Mouse (Mus musculus) CD8-positive naive resting alpha-beta T cell, adult 2 months (primary cell): ENCODE data around the gene Etv6.

ENCODE experiments used
- DNase-seq, 2 experiments: peaks; one replicate each; pipeline ENCODE4 v3.0.0; 2022; ENCODE audit warnings: low read depth in 2 of 2, low spot score in 2 of 2

The Etv6 gene

GRCm38 (mm10) chr6:134109675-134110074, 74.2 kb downstream of the Etv6 start:
- DNase-seq = no peak

DNA sequence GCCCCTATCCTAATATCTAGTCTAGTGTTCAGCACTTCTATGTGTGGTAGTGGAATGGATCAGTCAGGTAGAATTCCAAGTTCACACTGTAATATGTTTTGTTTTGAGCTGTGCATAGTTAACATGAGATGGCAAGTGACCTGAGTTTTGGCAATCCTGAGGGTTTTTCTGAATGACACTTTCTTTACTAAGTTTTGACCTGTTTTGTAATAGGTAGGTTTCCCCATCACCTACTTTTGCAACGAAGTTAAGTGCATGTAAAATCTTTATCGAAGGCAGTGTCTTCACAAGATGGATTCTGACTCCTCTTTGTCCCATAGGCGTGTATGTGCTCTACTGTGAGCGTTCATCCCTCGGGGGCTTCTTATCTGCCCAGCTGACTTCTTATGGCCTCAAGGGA, 74.7 kb downstream of the Etv6 start:
- no peak for DNase-seq

- DNase-seq = no peak
Observed at GRCm38 (mm10) chr6:134111599-134111998, 76.1 kb downstream of the Etv6 start.

DNA sequence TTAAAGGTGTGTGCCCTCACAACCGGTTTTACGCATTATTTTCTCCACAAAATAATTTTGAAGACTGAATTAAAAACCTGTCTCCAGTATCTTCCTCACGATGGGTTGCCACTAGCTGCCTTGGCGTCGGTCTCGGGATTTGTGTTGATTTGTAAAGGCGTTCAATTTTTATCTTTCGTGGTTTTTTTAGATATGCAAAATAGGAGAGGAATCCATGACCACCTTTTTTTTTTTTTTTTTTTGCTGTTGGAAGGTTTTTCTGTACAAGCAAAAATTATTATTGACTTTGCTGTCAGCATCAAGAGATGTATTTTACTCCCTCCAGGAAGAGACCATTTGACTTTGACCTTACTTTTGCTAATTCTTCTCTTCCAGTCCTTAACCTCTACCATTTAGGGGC, 77.3 kb downstream of the Etv6 start:
- DNase-seq = no peak

- DNase-seq = no peak
Observed at GRCm38 (mm10) chr6:134113168-134113567, 77.7 kb downstream of the Etv6 start.

GRCm38 (mm10) chr6:134115219-134115968, 79.9 kb downstream of the Etv6 start:
- DNase-seq = no peak

DNA sequence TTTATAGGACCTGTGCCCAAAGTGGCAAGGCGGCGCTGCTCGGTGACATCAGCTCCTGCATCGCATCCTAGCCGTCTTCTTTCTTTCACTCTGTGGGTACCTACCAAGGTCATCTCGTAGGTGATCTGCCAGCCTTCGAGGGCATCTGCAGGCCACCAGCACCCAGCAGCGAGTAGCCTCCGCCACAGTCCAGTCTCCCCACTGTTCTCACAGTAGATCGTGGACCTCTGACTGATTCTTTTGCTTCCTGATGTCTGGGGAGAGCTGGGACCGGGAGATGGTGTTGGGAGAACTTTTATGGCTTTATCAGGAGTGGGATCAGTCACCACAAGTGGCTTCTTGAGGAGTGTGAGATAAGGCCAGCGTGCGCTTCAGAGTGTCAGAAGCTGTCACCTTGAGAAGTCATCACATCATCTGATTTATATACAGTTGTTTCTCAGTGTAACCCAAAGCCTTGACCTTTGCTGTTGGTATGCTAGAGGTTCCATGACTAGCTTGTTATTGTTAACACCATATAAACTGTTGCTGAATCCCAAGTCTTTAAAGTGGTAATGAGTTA, 82.0 kb downstream of the Etv6 start:
- DNase-seq = no peak

- no peak for DNase-seq
Observed at GRCm38 (mm10) chr6:134118506-134118905, 83.0 kb downstream of the Etv6 start.

DNA sequence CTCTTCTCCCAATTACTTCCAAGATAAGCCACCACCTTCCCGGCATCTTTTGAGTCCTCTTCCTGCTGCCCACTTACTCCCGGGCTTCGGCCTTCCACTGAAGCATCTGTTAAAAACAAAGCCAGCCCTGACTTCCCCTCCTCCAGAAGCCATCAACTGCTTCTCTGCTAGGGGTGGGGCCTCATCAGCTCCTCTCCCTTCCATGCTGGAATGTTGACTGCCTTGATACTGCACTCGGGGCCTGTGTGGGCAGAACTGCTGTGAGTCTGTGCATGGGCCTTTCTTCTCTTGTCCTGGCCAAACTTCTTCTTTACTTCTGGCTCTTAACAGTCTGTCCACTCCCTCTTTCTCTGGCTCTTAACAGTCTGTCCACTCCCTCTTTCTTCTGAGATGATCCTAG, 83.6 kb downstream of the Etv6 start:
- DNase-seq = no peak

GRCm38 (mm10) chr6:134120227-134120626, 84.7 kb downstream of the Etv6 start:
- no peak for DNase-seq

DNA sequence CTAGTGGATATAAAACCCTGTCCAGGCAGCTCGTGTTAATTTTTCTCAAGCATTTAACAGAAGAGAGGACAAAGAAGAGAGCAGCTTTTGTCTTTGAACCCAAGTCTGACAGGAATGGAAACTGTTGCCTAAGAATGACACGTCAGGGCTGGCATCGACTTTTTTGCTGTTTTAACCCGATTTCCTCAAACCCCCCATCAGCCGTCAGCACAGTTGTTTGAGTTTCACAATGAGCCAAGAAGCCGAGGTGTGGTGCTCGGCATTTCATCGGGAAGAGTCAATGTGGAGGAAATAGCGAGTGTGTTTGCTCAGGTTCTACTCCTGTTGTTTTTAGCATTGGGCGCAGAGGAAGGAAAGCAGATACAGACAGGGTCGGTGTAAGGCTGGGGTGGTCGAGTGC, 85.2 kb downstream of the Etv6 start:
- no peak for DNase-seq

GRCm38 (mm10) chr6:134122945-134123344, 87.4 kb downstream of the Etv6 start:
- no peak for DNase-seq

GRCm38 (mm10) chr6:134123474-134123873, 88.0 kb downstream of the Etv6 start:
- no peak for DNase-seq

DNA sequence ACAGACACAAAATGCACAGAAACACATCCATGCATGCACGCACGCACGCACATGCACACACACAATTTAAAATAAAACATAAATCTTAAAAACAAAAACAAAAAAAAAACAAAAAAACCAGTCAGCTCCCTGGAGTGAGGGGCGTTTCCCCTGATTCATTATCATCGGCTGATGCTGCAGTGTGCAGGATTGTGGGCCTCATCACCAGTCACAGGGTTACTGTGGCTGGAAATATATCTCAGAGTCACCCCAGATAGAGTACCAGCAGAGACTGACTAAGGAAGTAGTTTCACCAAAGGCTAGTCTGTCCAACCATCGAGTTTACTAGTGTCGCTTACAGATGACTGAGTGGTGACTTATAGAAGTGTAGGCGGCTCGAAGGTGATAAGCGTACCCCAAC, 88.8 kb downstream of the Etv6 start:
- DNase-seq = no peak

GRCm38 (mm10) chr6:134127996-134128395, 92.5 kb downstream of the Etv6 start:
- no peak for DNase-seq

GRCm38 (mm10) chr6:134128594-134128993, 93.1 kb downstream of the Etv6 start:
- no peak for DNase-seq

GRCm38 (mm10) chr6:134129848-134130247, 94.3 kb downstream of the Etv6 start:
- no peak for DNase-seq

DNA sequence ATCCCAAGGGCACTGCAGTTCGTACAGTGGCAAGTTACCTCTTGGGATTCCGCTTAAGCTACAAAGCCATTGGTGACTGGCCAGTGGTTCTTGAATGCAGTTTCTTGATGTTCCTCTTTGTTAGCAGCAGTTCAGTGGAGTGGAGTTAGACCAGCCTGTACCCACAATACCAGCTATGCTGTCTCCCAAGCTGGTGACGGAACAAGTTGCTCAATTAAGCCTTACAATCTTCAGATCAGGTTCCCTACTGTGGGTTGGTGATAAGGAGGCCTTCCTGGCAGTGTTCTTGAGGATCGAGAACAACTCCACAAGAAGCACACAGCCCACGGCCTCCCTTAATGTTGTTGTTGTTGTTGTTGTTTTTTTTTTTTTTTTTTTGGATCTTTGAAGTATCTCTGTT, 95.3 kb downstream of the Etv6 start:
- DNase-seq = no peak

GRCm38 (mm10) chr6:134131601-134132000, 96.1 kb downstream of the Etv6 start:
- DNase-seq = no peak

GRCm38 (mm10) chr6:134133756-134134155, 98.3 kb downstream of the Etv6 start:
- no peak for DNase-seq

DNA sequence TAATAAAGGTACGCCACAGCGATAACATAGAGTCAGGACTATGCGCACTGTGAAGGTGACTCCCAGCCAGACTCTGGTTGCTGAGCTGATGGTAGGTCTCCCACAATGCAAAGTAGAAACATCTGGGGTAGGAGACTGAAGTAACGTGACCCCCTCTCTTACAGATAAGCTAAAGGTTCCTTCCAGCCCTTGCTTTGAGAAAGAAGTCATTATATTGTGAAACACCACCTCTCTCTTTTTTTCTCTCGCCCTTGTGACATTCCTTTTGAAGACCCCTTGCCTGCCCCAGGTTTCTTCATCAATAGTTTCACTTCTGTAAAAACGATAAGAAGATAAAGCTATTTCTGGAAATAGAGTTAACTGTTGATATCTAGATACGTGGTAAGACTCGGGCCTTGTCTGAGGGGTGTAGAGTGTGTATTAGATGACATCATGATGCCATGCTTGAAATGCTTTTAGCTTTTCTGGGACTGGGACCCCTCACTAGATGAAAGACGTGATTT, 99.4 kb downstream of the Etv6 start:
- DNase-seq = no peak

DNA sequence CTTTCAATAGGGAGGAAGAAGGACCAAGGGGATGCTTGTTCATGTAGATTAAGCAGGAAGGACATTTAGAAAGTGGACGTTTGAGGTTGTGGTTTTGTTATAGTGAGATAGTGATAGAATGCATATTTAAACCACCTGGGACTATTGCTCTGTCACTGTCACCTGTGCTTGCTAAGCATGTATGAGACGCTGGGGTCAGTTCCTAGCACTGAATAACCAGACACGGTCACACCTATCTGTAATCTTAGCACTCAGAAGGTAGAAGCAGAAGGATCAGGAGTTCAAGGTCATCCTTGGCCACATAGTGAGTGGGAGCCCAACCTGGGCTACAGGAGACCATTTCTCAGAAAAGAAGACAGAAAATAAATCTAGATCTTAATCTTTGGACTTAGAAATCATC, 100.8 kb downstream of the Etv6 start:
- no peak for DNase-seq

- DNase-seq = no peak
Observed at GRCm38 (mm10) chr6:134139359-134139758, 103.9 kb downstream of the Etv6 start.
